Comparison of ENCODE assay signal across 11 mouse cellular contexts in genomic region chr11:119105748-119106147, GRCm38 (mm10). TPM values are rescaled to one million over a fixed set of nuclear protein-coding genes. Genes with fewer than 3 reads are reported as not detected.
DNase-seq lines count a peak whose midpoint lies in the region; ATAC-seq lines count a peak whose summit lies in the region.
"Had no signal": no experiment of that assay in that cellular context is flagged by ENCODE, and none has a peak within 500 bp of the region (broad histone marks: within the 10 kb centered on the region; RNA-seq: fewer than 3 reads in every experiment).

No protein-coding gene starts in this region.

- H3K27ac ChIP-seq in kidney, embryonic 14.5 days (ENCODE audit: low read depth, low read length) = no peak overlapping the region
- H3K27ac ChIP-seq: forebrain, embryonic 15.5 days had no signal

- no peak overlapping the region for H3K4me3 ChIP-seq in kidney, embryonic 14.5 days (ENCODE audit: low read length)
- H3K4me3 ChIP-seq: forebrain, embryonic 15.5 days; megakaryocyte, embryonic 14.5 days had no signal

- peak; percentile 29; the same call in 1 of the 2 replicates for ATAC-seq in kidney, embryonic 14.5 days (ENCODE audit: low FRiP score, low TSS enrichment)
- 0 out of 4 replicates have a peak, but pooled peaks have one; percentile 25 to 38 for ATAC-seq in hematopoietic stem cell, adult 5-6 weeks (replicated peaks in 1 of 2; ENCODE audit: insufficient read depth in 1 of 2, low FRiP score in 2 of 2, low TSS enrichment in 1 of 2, low read depth in 1 of 2, poor library complexity in 2 of 2, severe bottlenecking in 2 of 2)
- ATAC-seq in monocyte, adult 5-6 weeks (replicated peaks; ENCODE audit: insufficient number of reproducible peaks, low FRiP score, low TSS enrichment, poor library complexity, severe bottlenecking) = no peak
- ATAC-seq: forebrain, embryonic 15.5 days; Patski had no signal

- no peak overlapping the region for H3K4me2 ChIP-seq in kidney, embryonic 14.5 days (replicated peaks; ENCODE audit: low read depth, low read length)
- H3K4me2 ChIP-seq: forebrain, embryonic 15.5 days had no signal

- H3K4me1 ChIP-seq in kidney, embryonic 14.5 days (ENCODE audit: control insufficient read depth, insufficient read depth, low read length) = no peaks in the 10 kb centered on the region
- H3K4me1 ChIP-seq: forebrain, embryonic 15.5 days had no signal

- no peak overlapping the region for H3K9ac ChIP-seq in kidney, embryonic 14.5 days (ENCODE audit: low read depth, low read length)
- H3K9ac ChIP-seq: forebrain, embryonic 15.5 days had no signal

- H3K36me3 ChIP-seq in kidney, embryonic 14.5 days (ENCODE audit: control insufficient read depth, insufficient read depth, low read length) = no peaks in the 10 kb centered on the region
- H3K36me3 ChIP-seq: forebrain, embryonic 15.5 days had no signal

- peak; percentile 61 for DNase-seq in adrenal gland, postnatal 10 days
- DNase-seq in adrenal gland, adult 8-10 months = no peak
- no peak for DNase-seq in kidney, adult 18-20 months
- peak; percentile 6 for DNase-seq in CD4-positive helper T cell, adult 2 months (ENCODE audit: low read depth, low spot score)
- no peak for DNase-seq in frontal cortex, postnatal 36 days (ENCODE audit: low spot score in 2 of 2)

- WGBS in kidney, embryonic 14.5 days = 40% methylated on average over 8 of the region's 8 CpGs

- H3K9me3 ChIP-seq in kidney, embryonic 14.5 days (ENCODE audit: control insufficient read depth, low read length) = no peaks in the 10 kb centered on the region
- H3K9me3 ChIP-seq: forebrain, embryonic 15.5 days had no signal

- H3K27me3 ChIP-seq in kidney, embryonic 14.5 days (ENCODE audit: control insufficient read depth, insufficient read depth, low read length) = no peaks in the 10 kb centered on the region
- H3K27me3 ChIP-seq: forebrain, embryonic 15.5 days; Patski had no signal

RNA-seq across cellular contexts. Expression of gene Cbx4, which starts 19.7 kb away (rescaled TPM):
- total RNA-seq in adrenal gland, postnatal 10 days (2021) = 100 to 1,000 TPM in 1 of 2 experiments, 10 to 100 TPM in 1; 52.0 to 133 TPM
- total RNA-seq in adrenal gland, adult 8-10 months (2022) = 100 to 1,000 TPM in 1 of 4 experiments, 10 to 100 TPM in 3; 70.8 to 227 (median 87.4) TPM
- 4.9 and 8.3 TPM in 2 replicates for polyA plus RNA-seq in kidney, embryonic 14.5 days (2014; fragmentation: Nextera tagmentation; extraction: Ambion mirVana)
- total RNA-seq in hematopoietic stem cell, adult 5-6 weeks (2017) = 15.7 and 19.7 TPM in 2 replicates
- total RNA-seq in monocyte, adult 5-6 weeks (2017) = 35.2 to 45.8 TPM (median 42.2 TPM) in 3 replicates

Comparison
In these comparisons a context has a peak if more than half of its experiments do, and no peak if none do; other contexts are left out.
1. DNase-seq: peak in adrenal gland, postnatal 10 days (single experiment) and CD4-positive helper T cell, adult 2 months (single experiment); none in adrenal gland, adult 8-10 months (single experiment), kidney, adult 18-20 months (single experiment) and frontal cortex, postnatal 36 days (0 of 2).